Mouse (Mus musculus) thymus, postnatal 10 days (tissue): ENCODE results near the gene Cln5.

Experiments
- DNase-seq, 2 experiments: peaks; one replicate each; pipeline ENCODE4 v3.0.0; 2021; ENCODE audit warnings: low spot score in 2 of 2

The Cln5 gene

DNA sequence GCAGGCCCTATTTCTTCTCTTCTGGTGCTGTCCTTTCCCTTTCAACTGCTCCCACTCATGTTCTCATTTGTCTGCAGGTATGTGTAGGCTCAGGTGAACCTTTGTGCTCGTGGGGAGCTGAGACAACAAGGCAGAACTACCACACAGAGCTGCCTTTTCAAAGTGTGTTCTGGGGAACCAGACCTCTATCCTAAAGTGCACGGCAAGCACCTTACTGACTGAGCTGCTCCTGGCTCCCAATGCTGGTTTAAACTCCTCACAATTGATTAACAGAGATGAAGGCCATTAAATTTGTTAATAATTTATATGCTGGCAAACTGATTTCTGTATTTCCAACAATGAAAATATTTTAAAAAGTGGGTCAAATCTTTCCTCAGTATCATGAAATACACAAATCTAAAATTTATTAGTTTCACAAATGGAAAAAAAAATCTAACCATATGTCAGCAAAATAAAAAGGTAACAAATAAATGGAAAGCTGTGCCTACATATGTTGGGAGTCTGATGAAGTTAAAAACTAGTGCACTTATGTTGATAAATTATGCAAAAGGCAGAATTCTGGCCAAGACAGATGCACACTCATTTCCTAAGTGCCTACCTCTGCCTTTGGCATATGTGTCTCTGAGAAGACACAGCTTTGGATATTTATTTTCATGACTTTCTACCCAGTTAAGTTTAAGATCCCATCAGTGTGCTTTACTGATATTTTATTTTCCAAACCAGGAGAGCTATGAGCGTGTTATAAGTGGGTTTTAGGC is 42.8 kb downstream of the Cln5 start:
- DNase-seq = no peak

DNA sequence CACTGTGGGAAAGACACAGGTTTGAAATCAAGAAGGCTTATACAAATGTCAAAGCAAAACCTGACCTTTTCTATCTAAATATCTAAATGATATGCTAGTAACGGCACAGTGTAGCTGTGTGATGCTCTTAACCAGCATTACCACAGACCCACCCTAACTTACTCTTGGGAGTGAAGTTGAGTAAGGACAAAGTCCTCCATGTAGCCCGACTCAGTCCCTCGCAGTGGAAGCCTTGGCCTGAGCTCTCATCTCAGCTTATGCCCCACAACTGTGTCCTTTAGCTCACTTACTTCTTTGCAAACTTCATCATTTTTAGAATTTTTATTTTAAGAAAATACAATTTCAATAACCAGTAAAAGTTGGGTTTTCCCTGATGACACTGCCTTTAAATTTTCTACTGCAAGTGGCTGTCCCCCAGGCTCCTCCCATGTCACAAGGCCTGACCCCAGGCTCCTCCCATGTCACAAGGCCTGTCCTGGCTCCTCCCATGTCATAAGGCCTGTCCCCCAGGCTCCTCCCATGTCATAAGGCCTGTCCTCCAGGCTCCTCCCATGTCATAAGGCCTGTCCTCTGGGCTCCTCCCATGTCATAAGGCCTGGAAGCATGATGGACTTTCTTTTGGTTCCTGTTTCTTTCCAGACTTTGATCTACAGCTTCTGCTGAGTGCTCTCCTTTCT is 45.1 kb downstream of the Cln5 start:
- no peak for DNase-seq

DNA sequence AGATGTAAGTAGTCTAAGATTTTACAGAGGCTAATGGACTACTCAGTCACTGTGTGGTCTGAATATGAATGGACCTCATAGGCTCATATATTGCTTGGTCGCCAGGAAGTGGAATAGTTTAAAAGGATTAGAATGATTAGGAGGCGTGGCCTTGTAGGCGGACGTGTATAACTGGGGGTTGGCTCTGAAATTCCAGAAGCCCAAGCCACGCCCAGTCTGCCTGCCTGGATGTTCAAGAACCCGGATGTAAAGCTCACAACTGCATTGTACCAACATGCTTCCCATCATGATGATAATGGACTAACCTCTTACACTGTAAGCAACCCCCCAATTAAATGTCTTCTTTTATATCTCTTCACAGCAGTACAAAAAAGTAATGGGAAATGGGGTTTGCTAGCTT is 55.7 kb downstream of the Cln5 start:
- no peak for DNase-seq
